Mouse (Mus musculus): ENCODE measurements around the gene 0610009B22Rik. TPM values are rescaled to one million over a fixed set of nuclear protein-coding genes. Genes with fewer than 3 reads are reported as not detected.

0610009B22Rik gene
- polyA plus RNA-seq, 1 experiment from 2014 or later = 36.0 TPM

DNA sequence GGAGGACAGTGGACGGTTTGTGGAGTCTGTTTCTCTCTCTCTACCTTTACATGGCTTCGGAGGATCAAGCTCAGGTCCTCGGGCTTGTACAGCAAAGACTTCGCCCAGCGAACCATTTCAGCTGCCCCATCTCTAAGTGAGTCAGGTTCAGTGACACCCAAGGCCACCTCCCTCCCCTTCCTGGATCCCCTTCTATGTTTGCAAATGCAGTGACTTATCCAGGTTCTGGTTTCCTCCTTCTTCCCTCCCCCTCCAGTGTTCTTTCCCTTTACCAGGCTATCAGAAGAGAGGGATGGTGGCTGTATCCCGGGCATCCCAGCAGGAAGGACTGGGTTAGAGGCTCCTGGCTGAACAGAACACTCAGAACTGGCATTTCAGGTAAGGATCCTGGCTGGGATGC, 34.9 kb downstream of the 0610009B22Rik start:
- no peaks in the 10 kb centered on the region for H3K9me3 ChIP-seq (replicated peaks; ENCODE audit: control insufficient read depth, low read length)
- H3K9ac ChIP-seq (ENCODE audit: low read depth, low read length) = no peak overlapping the region
- 60% methylated on average over 6 of the region's 6 CpGs for WGBS (ENCODE audit: insufficient replicate concordance)
- H3K27me3 ChIP-seq (ENCODE audit: control insufficient read depth, insufficient read depth, low read depth, low read length) = peaks cover 33% of the 10 kb centered on the region
- ATAC-seq (ENCODE audit: low read depth) = no peak
- no peak overlapping the region for H3K4me3 ChIP-seq (ENCODE audit: low read depth, low read length)
- H3K4me1 ChIP-seq (ENCODE audit: control insufficient read depth, low read depth, low read length) = peaks cover 13% of the 10 kb centered on the region
- H3K27ac ChIP-seq (ENCODE audit: low read length) = no peak overlapping the region
- H3K4me2 ChIP-seq (ENCODE audit: low read depth, low read length) = no peak overlapping the region
- H3K36me3 ChIP-seq (ENCODE audit: control insufficient read depth, insufficient read depth) = no peaks in the 10 kb centered on the region

DNA sequence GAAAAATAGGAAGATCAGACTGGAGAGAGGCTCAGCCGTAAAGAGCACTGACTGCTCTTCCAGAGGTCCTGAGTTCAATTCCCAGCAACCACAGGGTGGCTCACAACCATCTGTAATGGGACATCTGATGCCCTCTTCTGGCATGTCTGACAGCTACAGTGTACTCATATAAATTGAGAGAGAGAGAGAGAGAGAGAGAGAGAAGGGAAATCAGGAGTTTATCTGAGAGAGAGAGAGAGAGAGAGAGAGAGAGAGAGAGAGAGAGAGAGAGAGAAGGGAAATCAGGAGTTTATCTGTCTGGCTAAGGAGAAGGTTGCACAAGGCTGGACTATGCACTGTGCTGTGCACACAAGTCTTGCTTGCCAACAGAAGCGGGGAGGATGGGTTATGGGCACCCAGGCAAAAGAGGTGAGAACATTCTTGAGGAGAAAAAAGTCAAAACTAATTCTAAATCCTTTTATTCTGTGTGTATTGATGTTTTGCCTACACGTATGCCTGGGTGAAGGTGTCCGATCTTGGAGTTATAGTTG, 35.7 kb downstream of the 0610009B22Rik start:
- H3K27me3 ChIP-seq (ENCODE audit: control insufficient read depth, insufficient read depth, low read depth, low read length) = peaks cover 33% of the 10 kb centered on the region
- H3K4me1 ChIP-seq (ENCODE audit: control insufficient read depth, low read depth, low read length) = peaks cover 11% of the 10 kb centered on the region
- ATAC-seq (ENCODE audit: low read depth) = peak; percentile 46; the same call in 1 of the 2 replicates
- no peak overlapping the region for H3K27ac ChIP-seq (ENCODE audit: low read length)
- H3K4me2 ChIP-seq (ENCODE audit: low read depth, low read length) = no peak overlapping the region
- no peak overlapping the region for H3K9ac ChIP-seq (ENCODE audit: low read depth, low read length)
- H3K36me3 ChIP-seq (ENCODE audit: control insufficient read depth, insufficient read depth) = no peaks in the 10 kb centered on the region
- no peak overlapping the region for H3K4me3 ChIP-seq (ENCODE audit: low read depth, low read length)
- 63% methylated on average over 4 of the region's 4 CpGs for WGBS (ENCODE audit: insufficient replicate concordance)
- H3K9me3 ChIP-seq (replicated peaks; ENCODE audit: control insufficient read depth, low read length) = no peaks in the 10 kb centered on the region

DNA sequence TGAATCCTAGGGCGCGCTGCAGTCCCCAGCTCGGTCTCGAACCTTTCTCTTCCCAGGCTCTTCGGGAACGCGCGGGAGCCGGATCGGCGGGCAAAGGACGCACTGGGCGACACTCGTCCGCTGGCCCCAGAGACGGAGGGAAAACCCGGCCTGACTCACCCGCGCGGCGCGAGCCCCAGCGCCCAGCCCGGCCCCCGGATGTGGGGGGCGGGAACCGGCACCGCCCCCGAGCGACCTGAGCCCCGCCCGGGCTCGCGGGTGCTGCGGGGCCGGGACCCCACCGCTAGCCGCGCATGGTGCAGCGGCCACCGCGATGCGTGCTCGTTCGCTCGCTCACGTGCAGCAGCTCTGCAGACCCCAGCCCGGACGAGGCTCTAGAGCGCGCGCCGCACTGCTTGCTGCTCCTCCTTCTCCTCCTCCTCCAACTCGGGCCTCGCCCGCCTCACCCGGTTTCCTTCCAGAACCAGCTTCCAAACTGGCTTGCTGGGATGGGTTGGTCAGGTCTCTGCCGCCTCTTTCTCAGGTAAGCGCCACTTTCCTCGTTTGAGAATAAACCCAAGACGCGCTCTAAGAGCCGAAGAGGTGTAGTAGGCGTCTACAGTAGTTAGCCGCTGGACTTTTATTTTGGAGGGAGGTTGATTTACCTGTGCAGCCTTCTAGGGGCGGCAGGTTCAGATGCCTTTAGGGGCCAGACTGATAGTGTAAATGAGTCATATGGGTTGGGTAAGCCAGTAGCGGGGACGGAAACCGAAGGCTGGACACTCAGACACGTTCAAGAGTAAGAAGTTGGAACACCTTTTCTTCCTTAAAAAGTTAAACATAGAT, 37.8 kb downstream of the 0610009B22Rik start, which contains the start of the genes N4bp3 and D930048N14Rik:
TSS of gene N4bp3 (minus strand) at position 152 of the 825 bp plus-strand sequence.
TSS of gene D930048N14Rik (plus strand) at position 264 of the 825 bp plus-strand sequence.
- no peak within 1 kb of the TSS for H3K27ac ChIP-seq (ENCODE audit: low read length)

DNA sequence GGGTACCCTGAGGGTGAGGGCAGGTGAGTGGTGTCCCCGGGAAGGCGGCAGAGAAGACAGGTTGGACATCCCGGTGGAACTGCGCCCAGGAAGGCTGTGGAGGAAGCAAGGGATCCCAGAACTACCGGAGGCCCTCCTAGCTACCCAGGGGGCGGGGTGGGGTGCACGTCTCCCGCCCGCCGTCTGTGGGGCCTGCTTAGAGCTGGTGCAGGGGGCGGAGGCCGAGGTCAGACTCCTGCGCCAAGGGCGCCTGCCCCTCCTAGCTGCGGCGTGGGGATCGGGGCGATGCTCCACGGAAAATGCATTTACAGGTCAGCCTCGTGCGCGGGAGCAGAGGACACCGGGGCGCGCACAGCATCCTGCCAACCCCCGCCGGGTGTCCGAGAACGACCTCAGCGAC, 38.4 kb downstream of the 0610009B22Rik start:
- ATAC-seq (ENCODE audit: low read depth) = 0 out of 2 replicates have a peak, but pooled peaks have one; percentile 19
- 3% methylated on average over 23 of the region's 30 CpGs for WGBS (ENCODE audit: insufficient replicate concordance)
- H3K4me3 ChIP-seq (ENCODE audit: low read depth, low read length) = peak overlapping the region; percentile 64
- H3K9ac ChIP-seq (ENCODE audit: low read depth, low read length) = peak overlapping the region; percentile 62
- H3K9me3 ChIP-seq (replicated peaks; ENCODE audit: control insufficient read depth, low read length) = no peaks in the 10 kb centered on the region
- peak overlapping the region; percentile 76 for H3K4me2 ChIP-seq (ENCODE audit: low read depth, low read length)
- H3K27ac ChIP-seq (ENCODE audit: low read length) = no peak overlapping the region
- H3K4me1 ChIP-seq (ENCODE audit: control insufficient read depth, low read depth, low read length) = peaks cover 11% of the 10 kb centered on the region
- no peaks in the 10 kb centered on the region for H3K36me3 ChIP-seq (ENCODE audit: control insufficient read depth, insufficient read depth)
- H3K27me3 ChIP-seq (ENCODE audit: control insufficient read depth, insufficient read depth, low read depth, low read length) = peaks cover 33% of the 10 kb centered on the region

More for the DNA sequence above, 37.8 kb downstream of the 0610009B22Rik start, which contains the start of the genes N4bp3 and D930048N14Rik:
- peak; percentile 73 for ATAC-seq (ENCODE audit: low read depth)
- H3K9ac ChIP-seq (ENCODE audit: low read depth, low read length) = peak within 1 kb of the TSS; percentile 62
- peaks cover 33% of the 10 kb centered on the region for H3K27me3 ChIP-seq (ENCODE audit: control insufficient read depth, insufficient read depth, low read depth, low read length)
- peak within 1 kb of the TSS; percentile 76 for H3K4me2 ChIP-seq (ENCODE audit: low read depth, low read length)
- H3K9me3 ChIP-seq (replicated peaks; ENCODE audit: control insufficient read depth, low read length) = no peaks in the 10 kb centered on the region
- peak within 1 kb of the TSS; percentile 64 for H3K4me3 ChIP-seq (ENCODE audit: low read depth, low read length)
- no peaks in the 10 kb centered on the region for H3K36me3 ChIP-seq (ENCODE audit: control insufficient read depth, insufficient read depth)
- WGBS (ENCODE audit: insufficient replicate concordance) = 1% methylated on average over 69 of the region's 70 CpGs
- H3K4me1 ChIP-seq (ENCODE audit: control insufficient read depth, low read depth, low read length) = peaks cover 11% of the 10 kb centered on the region

DNA sequence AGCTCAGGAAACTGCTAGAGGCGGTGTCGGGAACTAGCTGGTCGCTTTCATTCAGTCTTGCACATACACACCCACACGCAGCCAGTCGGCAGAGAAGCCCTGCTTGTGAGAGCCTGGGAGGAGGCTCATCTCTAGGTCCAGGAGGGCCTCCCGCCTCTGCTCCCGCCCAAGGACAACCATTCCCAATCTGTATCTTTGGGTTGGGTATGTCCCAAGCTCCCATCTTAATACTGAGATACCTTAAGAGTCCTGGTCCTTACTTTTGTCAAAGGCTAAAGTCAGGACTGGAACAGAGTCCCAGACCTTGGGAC, 38.8 kb downstream of the 0610009B22Rik start:
- Histone ChIP-seq H3K36me3 (ENCODE audit: control insufficient read depth, insufficient read depth) (no peaks in the 10 kb centered on the region), H3K4me1 (ENCODE audit: control insufficient read depth, low read depth, low read length) (peaks cover 11% of the 10 kb centered on the region), H3K4me3 (ENCODE audit: low read depth, low read length) (peak overlapping the region; percentile 64), H3K9ac (ENCODE audit: low read depth, low read length) (peak overlapping the region; percentile 62; the same call in 1 of the 2 replicates), H3K27me3 (ENCODE audit: control insufficient read depth, insufficient read depth, low read depth, low read length) (peaks cover 33% of the 10 kb centered on the region), H3K4me2 (ENCODE audit: low read depth, low read length) (peak overlapping the region; percentile 76), H3K27ac (ENCODE audit: low read length) (no peak overlapping the region), H3K9me3 (replicated peaks; ENCODE audit: control insufficient read depth, low read length) (no peaks in the 10 kb centered on the region)
- ATAC-seq (ENCODE audit: low read depth) = no peak
- 1% methylated on average over 7 of the region's 7 CpGs for WGBS (ENCODE audit: insufficient replicate concordance)

DNA sequence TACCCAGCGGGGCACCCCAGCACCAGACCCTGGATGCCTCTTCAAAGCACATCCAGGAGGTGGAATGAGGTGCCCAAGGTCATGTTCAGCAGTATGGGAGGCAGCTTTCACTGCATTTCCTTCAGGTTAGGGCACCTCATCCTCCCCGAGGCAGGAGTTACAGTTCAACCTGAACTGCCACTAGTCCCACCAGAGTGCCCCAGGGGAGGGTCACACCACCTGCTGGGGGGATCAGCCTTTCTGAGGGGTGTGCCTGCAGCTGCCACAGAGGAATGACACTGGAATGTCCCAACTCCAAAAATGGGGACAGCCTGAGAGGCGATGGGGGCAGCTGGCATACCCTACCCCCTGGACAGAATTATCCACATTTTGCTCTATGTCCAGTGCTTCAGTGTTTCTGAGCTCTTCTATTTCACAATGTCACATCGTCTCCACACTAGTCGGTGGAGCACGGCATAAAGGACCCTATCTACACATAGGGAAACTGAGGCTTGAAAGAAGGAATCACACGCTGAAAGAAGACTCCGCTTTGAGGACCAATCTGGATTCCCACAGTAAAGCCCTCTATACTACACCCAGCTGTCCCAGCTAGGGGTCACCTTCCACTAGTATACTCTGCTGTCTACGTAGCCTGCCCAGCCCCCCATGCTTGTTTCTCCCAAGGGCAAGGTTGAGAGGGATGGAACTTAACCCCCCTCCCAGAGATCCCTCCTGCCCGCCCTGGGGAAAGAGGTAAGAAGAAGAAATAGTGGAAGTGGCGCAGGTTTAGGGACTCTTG, 39.4 kb downstream of the 0610009B22Rik start:
- WGBS (ENCODE audit: insufficient replicate concordance) = 26% methylated on average over 11 of the region's 11 CpGs
- H3K27ac ChIP-seq (ENCODE audit: low read length) = no peak overlapping the region
- H3K9ac ChIP-seq (ENCODE audit: low read depth, low read length) = peak overlapping the region; percentile 15; the same call in 1 of the 2 replicates
- H3K4me3 ChIP-seq (ENCODE audit: low read depth, low read length) = peak overlapping the region; percentile 64
- H3K36me3 ChIP-seq (ENCODE audit: control insufficient read depth, insufficient read depth) = no peaks in the 10 kb centered on the region
- H3K9me3 ChIP-seq (replicated peaks; ENCODE audit: control insufficient read depth, low read length) = no peaks in the 10 kb centered on the region
- peak overlapping the region; percentile 76 for H3K4me2 ChIP-seq (ENCODE audit: low read depth, low read length)
- H3K27me3 ChIP-seq (ENCODE audit: control insufficient read depth, insufficient read depth, low read depth, low read length) = peaks cover 33% of the 10 kb centered on the region
- no peak for ATAC-seq (ENCODE audit: low read depth)
- peaks cover 11% of the 10 kb centered on the region for H3K4me1 ChIP-seq (ENCODE audit: control insufficient read depth, low read depth, low read length)

DNA sequence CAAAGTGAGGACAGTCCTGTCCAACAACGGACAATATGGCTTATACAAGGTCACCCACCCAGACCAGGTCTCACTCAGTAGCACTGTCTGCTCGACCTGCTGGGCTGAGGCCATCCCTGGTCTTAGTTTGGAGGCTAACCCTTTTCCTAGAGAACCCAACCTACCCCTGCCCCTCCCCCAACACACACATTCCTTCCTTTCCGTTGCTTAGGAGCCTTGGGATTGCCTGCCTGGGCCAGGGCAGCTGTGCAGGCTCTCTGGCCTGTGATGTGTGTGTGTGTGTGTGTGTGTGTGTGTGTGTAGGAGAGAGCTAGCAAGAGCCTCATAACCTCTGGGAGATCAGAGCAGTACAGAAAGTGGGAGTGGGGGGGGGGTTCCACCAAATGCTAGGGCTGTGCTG, 40.1 kb downstream of the 0610009B22Rik start:
- no peak overlapping the region for H3K27ac ChIP-seq (ENCODE audit: low read length)
- no peak overlapping the region for H3K9ac ChIP-seq (ENCODE audit: low read depth, low read length)
- no peak overlapping the region for H3K4me3 ChIP-seq (ENCODE audit: low read depth, low read length)
- no peak for ATAC-seq (ENCODE audit: low read depth)
- H3K36me3 ChIP-seq (ENCODE audit: control insufficient read depth, insufficient read depth) = no peaks in the 10 kb centered on the region
- no peaks in the 10 kb centered on the region for H3K9me3 ChIP-seq (replicated peaks; ENCODE audit: control insufficient read depth, low read length)
- H3K4me1 ChIP-seq (ENCODE audit: control insufficient read depth, low read depth, low read length) = peaks cover 11% of the 10 kb centered on the region
- H3K27me3 ChIP-seq (ENCODE audit: control insufficient read depth, insufficient read depth, low read depth, low read length) = peaks cover 36% of the 10 kb centered on the region
- no peak overlapping the region for H3K4me2 ChIP-seq (ENCODE audit: low read depth, low read length)
- 51% methylated on average over 3 of the region's 3 CpGs for WGBS (ENCODE audit: insufficient replicate concordance)

DNA sequence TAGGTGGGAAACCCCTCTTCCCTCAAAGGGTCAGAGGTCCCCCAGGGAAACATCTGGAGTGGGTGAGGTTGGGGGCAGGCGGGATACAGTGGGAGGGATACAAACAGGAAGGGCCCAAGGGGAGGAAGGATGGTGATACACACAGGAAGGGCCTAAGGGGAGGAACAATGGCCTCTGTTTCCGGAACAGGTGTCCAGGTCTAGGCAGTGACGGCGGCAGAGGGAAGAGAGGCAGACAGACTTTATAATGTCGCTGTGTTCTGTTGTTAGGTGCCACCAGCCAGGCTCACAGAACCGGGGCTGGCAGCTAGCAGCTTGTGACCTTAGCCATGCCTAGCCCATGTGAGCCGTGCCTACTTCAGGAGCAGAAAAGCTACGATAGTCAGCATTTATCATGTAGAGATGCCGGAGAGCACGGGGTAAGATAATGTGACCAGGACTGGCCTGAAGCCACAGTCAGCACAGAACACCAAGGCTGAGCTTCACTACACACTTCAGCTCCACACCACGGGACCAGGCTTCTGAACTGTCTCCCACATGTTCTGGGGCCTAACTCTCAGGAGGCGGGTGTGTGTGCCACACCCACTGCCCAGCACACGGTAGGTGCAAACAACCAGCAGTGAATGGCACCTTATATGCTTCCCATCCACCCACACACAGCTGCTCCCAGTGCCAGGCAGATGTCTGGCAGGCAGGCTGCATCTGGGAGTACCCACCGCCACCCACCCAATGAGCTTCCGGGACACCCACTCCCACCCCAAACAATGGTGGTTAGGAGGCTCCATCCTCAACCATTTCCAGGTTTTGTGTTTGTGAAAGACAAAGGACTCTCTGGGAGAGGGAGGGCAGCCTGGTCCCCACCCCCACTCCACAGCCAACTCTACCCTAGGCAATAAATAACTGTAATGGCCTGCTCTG, 41.7 kb downstream of the 0610009B22Rik start:
- no peak overlapping the region for H3K9ac ChIP-seq (ENCODE audit: low read depth, low read length)
- H3K4me2 ChIP-seq (ENCODE audit: low read depth, low read length) = no peak overlapping the region
- peaks cover 11% of the 10 kb centered on the region for H3K4me1 ChIP-seq (ENCODE audit: control insufficient read depth, low read depth, low read length)
- H3K36me3 ChIP-seq (ENCODE audit: control insufficient read depth, insufficient read depth) = no peaks in the 10 kb centered on the region
- no peak for ATAC-seq (ENCODE audit: low read depth)
- H3K27ac ChIP-seq (ENCODE audit: low read length) = no peak overlapping the region; the same call in 1 of the 2 replicates
- H3K27me3 ChIP-seq (ENCODE audit: control insufficient read depth, insufficient read depth, low read depth, low read length) = peaks cover 34% of the 10 kb centered on the region
- no peaks in the 10 kb centered on the region for H3K9me3 ChIP-seq (replicated peaks; ENCODE audit: control insufficient read depth, low read length)
- H3K4me3 ChIP-seq (ENCODE audit: low read depth, low read length) = no peak overlapping the region
- WGBS (ENCODE audit: insufficient replicate concordance) = 31% methylated on average over 15 of the region's 15 CpGs
